Mouse (Mus musculus) MEL (cell line): ENCODE measurements around the gene Cbs. TPM values are rescaled to one million over a fixed set of nuclear protein-coding genes. Genes with fewer than 3 reads are reported as not detected.

ENCODE experiments used
- DNase-seq: peaks from one replicate; pipeline ENCODE4 v3.0.0; 2011; ENCODE audit warnings: low read depth, low spot score
- H3K27ac ChIP-seq: 2 replicates; pipeline ENCODE4 v1.5.1; 2012; ENCODE audit warnings: low read depth, mild to moderate bottlenecking, control low read depth, low read length, moderate library complexity; ENCODE audit not compliant: control insufficient read depth
- H3K27me3 ChIP-seq, 2 experiments: fragments of 150-350 bp in 1 of 2; sonication (generic) in 1 of 2; 2 replicates each; pipeline ENCODE4 v1.6.1; 2012; ENCODE audit warnings: low read length in 2 of 2, mild to moderate bottlenecking in 2 of 2, improper control_type of control experiment in 1 of 2, moderate library complexity in 1 of 2; ENCODE audit not compliant: insufficient read depth in 2 of 2, control insufficient read depth in 1 of 2
- H3K36me3 ChIP-seq, 2 experiments: 2 replicates each; pipeline ENCODE4 v1.6.1; 2012 to 2014; ENCODE audit warnings: low read length in 2 of 2, improper control_type of control experiment in 1 of 2, inconsistent platforms in 1 of 2, mild to moderate bottlenecking in 1 of 2; ENCODE audit not compliant: insufficient read depth in 2 of 2, control insufficient read depth in 1 of 2
- H3K4me1 ChIP-seq, 2 experiments: fragments of 150-350 bp in 1 of 2; sonication (generic) in 1 of 2; 2 replicates each; pipeline ENCODE4 v1.6.1; 2012; ENCODE audit warnings: low read length in 2 of 2, improper control_type of control experiment in 1 of 2, mild to moderate bottlenecking in 1 of 2; ENCODE audit not compliant: insufficient read depth in 2 of 2, control insufficient read depth in 1 of 2
- H3K4me3 ChIP-seq, 2 experiments: fragments of 150-350 bp in 1 of 2; sonication (generic) in 1 of 2; 2 replicates each; pipeline ENCODE4 v1.5.1; 2012; ENCODE audit warnings: low read depth in 2 of 2, low read length in 2 of 2, mild to moderate bottlenecking in 2 of 2, moderate library complexity in 2 of 2, control low read depth in 1 of 2, improper control_type of control experiment in 1 of 2; ENCODE audit not compliant: control insufficient read depth in 1 of 2, insufficient read depth in 1 of 2
- H3K79me2 ChIP-seq: 2 replicates; pipeline ENCODE4 v1.6.1; 2012; ENCODE audit warnings: mild to moderate bottlenecking, low read length, moderate library complexity; ENCODE audit not compliant: control insufficient read depth, poor library complexity, insufficient read depth
- H3K9ac ChIP-seq: 2 replicates; pipeline ENCODE4 v1.6.1; 2012; ENCODE audit warnings: low read depth, mild to moderate bottlenecking, control low read depth, low read length, moderate library complexity; ENCODE audit not compliant: control insufficient read depth, poor library complexity, severe bottlenecking
- H3K9me3 ChIP-seq: fragments of 150-350 bp; sonication (generic); replicated peaks from 2 replicates; pipeline ENCODE4 v1.6.1; 2012; ENCODE audit warnings: mild to moderate bottlenecking, low read length, improper control_type of control experiment, moderate library complexity; ENCODE audit not compliant: insufficient read depth
- BHLHE40 ChIP-seq: IDR thresholded peaks from 2 replicates; pipeline ENCODE4 v1.6.1; 2012; ENCODE audit warnings: low read depth, mild to moderate bottlenecking, inconsistent platforms, low read length, improper control_type of control experiment, borderline replicate concordance
- CHD2 ChIP-seq: IDR thresholded peaks from 2 replicates; pipeline ENCODE4 v1.6.1; 2011; ENCODE audit warnings: low read length, improper control_type of control experiment
- CTCF ChIP-seq, 3 experiments: IDR thresholded peaks in 2 of 3; conservative IDR thresholded peaks in 1 of 3; 2 replicates each; pipeline ENCODE4 v1.5.1; 2011 to 2012; ENCODE audit warnings: low read length in 3 of 3, low read depth in 2 of 3, mild to moderate bottlenecking in 2 of 3, improper control_type of control experiment in 1 of 3, inconsistent platforms in 1 of 3, mixed read lengths in 1 of 3, moderate library complexity in 1 of 3; ENCODE audit not compliant: control insufficient read depth in 1 of 3, insufficient read depth in 1 of 3, poor library complexity in 1 of 3, severe bottlenecking in 1 of 3
- ELF1 ChIP-seq: IDR thresholded peaks from 2 replicates; pipeline ENCODE4 v1.6.1; 2014; ENCODE audit warnings: low read depth, mild to moderate bottlenecking, inconsistent platforms, low read length, improper control_type of control experiment, moderate library complexity
- ETS1 ChIP-seq: IDR thresholded peaks from 2 replicates; pipeline ENCODE4 v1.6.1; 2012; ENCODE audit warnings: low read depth, mild to moderate bottlenecking, inconsistent platforms, low read length, improper control_type of control experiment, moderate library complexity
- GATA1 ChIP-seq: IDR thresholded peaks from 2 replicates; pipeline ENCODE4 v1.6.1; 2011; ENCODE audit warnings: low read depth, low read length, improper control_type of control experiment
- HCFC1 ChIP-seq: IDR thresholded peaks from 2 replicates; pipeline ENCODE4 v1.6.1; 2012; ENCODE audit warnings: low read depth, mild to moderate bottlenecking, inconsistent platforms, low read length, improper control_type of control experiment, moderate library complexity
- MAFK ChIP-seq: IDR thresholded peaks from 2 replicates; pipeline ENCODE4 v1.6.1; 2011; ENCODE audit warnings: low read depth, mild to moderate bottlenecking, low read length, improper control_type of control experiment, borderline replicate concordance
- MAX ChIP-seq: IDR thresholded peaks from 2 replicates; pipeline ENCODE4 v1.6.1; 2011; ENCODE audit warnings: low read length, improper control_type of control experiment
- MAZ ChIP-seq: IDR thresholded peaks from 2 replicates; pipeline ENCODE4 v1.6.1; 2012; ENCODE audit warnings: low read depth, mild to moderate bottlenecking, inconsistent platforms, low read length, improper control_type of control experiment
- MYB ChIP-seq: IDR thresholded peaks from 2 replicates; pipeline ENCODE4 v1.6.1; 2011; ENCODE audit warnings: mild to moderate bottlenecking, low read depth, low read length, improper control_type of control experiment
- MYC ChIP-seq: IDR thresholded peaks from 2 replicates; pipeline ENCODE4 v1.6.1; 2011; ENCODE audit warnings: low read depth, mild to moderate bottlenecking, low read length, improper control_type of control experiment, moderate library complexity
- NELFE ChIP-seq: IDR thresholded peaks from 2 replicates; pipeline ENCODE4 v1.6.1; 2011; ENCODE audit warnings: low read depth, low read length, improper control_type of control experiment
- POLR2A ChIP-seq, 2 experiments: IDR thresholded peaks; 2 replicates each; pipeline ENCODE4 v1.6.1; 2011 to 2012; ENCODE audit warnings: low read length in 2 of 2, mild to moderate bottlenecking in 2 of 2, control low read depth in 1 of 2, improper control_type of control experiment in 1 of 2, low read depth in 1 of 2, moderate library complexity in 1 of 2; ENCODE audit not compliant: control insufficient read depth in 1 of 2, insufficient read depth in 1 of 2, poor library complexity in 1 of 2
- POLR2AphosphoS5 ChIP-seq: IDR thresholded peaks from 2 replicates; pipeline ENCODE4 v1.6.1; 2012; ENCODE audit warnings: low read depth, borderline replicate concordance, mild to moderate bottlenecking, inconsistent platforms, low read length, moderate library complexity, mixed read lengths
- RAD21 ChIP-seq: IDR thresholded peaks from 2 replicates; pipeline ENCODE4 v1.6.1; 2011; ENCODE audit warnings: mild to moderate bottlenecking, low read depth, low read length, improper control_type of control experiment
- SMC3 ChIP-seq: IDR thresholded peaks from 2 replicates; pipeline ENCODE4 v1.6.1; 2011; ENCODE audit warnings: low read depth, low read length, improper control_type of control experiment
- TCF12 ChIP-seq: IDR thresholded peaks from 2 replicates; pipeline ENCODE4 v1.6.1; 2014; ENCODE audit warnings: low read depth, mild to moderate bottlenecking, inconsistent platforms, low read length, improper control_type of control experiment, moderate library complexity
- UBTF ChIP-seq: IDR thresholded peaks from 2 replicates; pipeline ENCODE4 v1.6.1; 2012; ENCODE audit warnings: low read depth, mild to moderate bottlenecking, inconsistent platforms, low read length, improper control_type of control experiment, moderate library complexity, borderline replicate concordance; ENCODE audit not compliant: insufficient read depth
- USF1 ChIP-seq: IDR thresholded peaks from 2 replicates; pipeline ENCODE4 v1.6.1; 2014; ENCODE audit warnings: low read depth, mild to moderate bottlenecking, inconsistent platforms, low read length, improper control_type of control experiment, moderate library complexity
- USF2 ChIP-seq, 2 experiments: IDR thresholded peaks; 2 replicates each; pipeline ENCODE4 v1.6.1; 2011 to 2012; ENCODE audit warnings: improper control_type of control experiment in 2 of 2, low read length in 2 of 2, borderline replicate concordance in 1 of 2, inconsistent platforms in 1 of 2, low read depth in 1 of 2, mild to moderate bottlenecking in 1 of 2; ENCODE audit not compliant: insufficient read depth in 1 of 2
- ZKSCAN1 ChIP-seq: IDR thresholded peaks from 2 replicates; pipeline ENCODE4 v1.6.1; 2012; ENCODE audit warnings: low read depth, mild to moderate bottlenecking, inconsistent platforms, low read length, improper control_type of control experiment, moderate library complexity
- ZMIZ1 ChIP-seq: IDR thresholded peaks from 2 replicates; pipeline ENCODE4 v1.6.1; 2012; ENCODE audit warnings: low read depth, mild to moderate bottlenecking, inconsistent platforms, low read length, improper control_type of control experiment, moderate library complexity
- ZNF384 ChIP-seq: IDR thresholded peaks from 2 replicates; pipeline ENCODE4 v1.6.1; 2012; ENCODE audit warnings: low read depth, mild to moderate bottlenecking, inconsistent platforms, low read length, improper control_type of control experiment
- polyA plus RNA-seq, 2 experiments: library from polyadenylated mRNA; stranded (reverse) in 1 of 2; unstranded in 1 of 2; fragments of >175 nt in 1 of 2; fragments of >200 nt in 1 of 2; gene quantifications; 2 replicates each; pipeline versions ENCODE4 v1.2.1 to v1.2.4; 2012; ENCODE audit warnings: low replicate concordance in 2 of 2, low read depth in 1 of 2; ENCODE audit not compliant: insufficient read length in 2 of 2, insufficient read depth in 1 of 2, missing spikeins in 1 of 2
- total RNA-seq: library from RNA; depleted of rRNA; stranded (reverse); fragments of 300-350 nt; gene quantifications from 2 replicates; pipeline ENCODE4 v1.2.3, GENCODE M21; 2012

The Cbs gene
- total and polyA plus RNA-seq, 3 experiments: 13.7 to 16.8 TPM; not detected in 1

- no peaks in the 10 kb centered on the region for H3K4me1 ChIP-seq
- H3K36me3 ChIP-seq: no peaks in the 10 kb centered on the region
- H3K4me3 ChIP-seq: no peak overlapping the region
- H3K27me3 ChIP-seq: no peaks in the 10 kb centered on the region
- H3K9me3 ChIP-seq: no peaks in the 10 kb centered on the region
- TF ChIP-seq MYB (no peak), POLR2A (IDR thresholded peaks at IDR 0.05; ENCODE audit: control insufficient read depth in 1 of 2, insufficient read depth in 1 of 2, low read depth in 1 of 2, low read length in 2 of 2, poor library complexity in 1 of 2) (no peak), MYC (no peak), RAD21 (no peak), CTCF (IDR thresholded peaks at IDR 0.05 in 2 of 3, conservative IDR thresholded peaks at IDR 0.05 in 1 of 3; ENCODE audit: control insufficient read depth in 1 of 3, insufficient read depth in 1 of 3, low read depth in 2 of 3, low read length in 3 of 3, poor library complexity in 1 of 3, severe bottlenecking in 1 of 3) (no peak), CHD2 (no peak), MAZ (no peak), MAX (no peak)
- no peaks in the 10 kb centered on the region for H3K79me2 ChIP-seq
- DNase-seq: no peak
- no peak overlapping the region for H3K9ac ChIP-seq
- no peak overlapping the region for H3K27ac ChIP-seq
These were observed 42.4 kb downstream of the Cbs start for GRCm38 (mm10) chr17:31594590-31594989.

DNA sequence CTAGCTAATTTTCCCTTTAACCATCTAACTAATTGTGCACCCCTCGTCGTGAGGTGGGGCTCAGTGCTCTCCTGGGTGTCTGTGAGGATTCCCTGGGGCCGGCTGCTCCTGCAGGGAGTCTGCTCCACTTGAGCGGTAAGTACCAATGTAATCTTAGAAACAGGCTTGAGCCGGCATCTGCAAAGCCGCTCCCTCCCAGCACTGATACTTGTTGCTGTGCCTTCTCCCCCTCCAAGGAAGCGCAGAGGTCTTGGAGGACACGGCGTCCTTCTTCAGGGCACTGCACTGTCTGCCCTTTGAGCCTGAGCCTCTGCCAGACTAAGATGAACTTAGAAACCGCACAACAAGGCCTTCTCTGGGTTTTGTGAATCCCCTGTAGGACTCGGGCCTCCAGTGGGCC, 46.2 kb downstream of the Cbs start:
- no peaks in the 10 kb centered on the region for H3K27me3 ChIP-seq
- no peak for DNase-seq
- H3K4me1 ChIP-seq: no peaks in the 10 kb centered on the region
- no peak overlapping the region for H3K27ac ChIP-seq
- H3K4me3 ChIP-seq: no peak overlapping the region
- no peak for TF ChIP-seq USF2 (IDR thresholded peaks at IDR 0.05; ENCODE audit: borderline replicate concordance in 1 of 2, insufficient read depth in 1 of 2, low read depth in 1 of 2, low read length in 2 of 2)
- TF ChIP-seq ETS1: no peak
- H3K9ac ChIP-seq: no peak overlapping the region
- H3K36me3 ChIP-seq: no peaks in the 10 kb centered on the region; a peak in 1 of 4 replicates
- no peaks in the 10 kb centered on the region for H3K9me3 ChIP-seq
- no peaks in the 10 kb centered on the region for H3K79me2 ChIP-seq

GRCm38 (mm10) chr17:31588726-31589125, 48.3 kb downstream of the Cbs start:
- Histone ChIP-seq H3K27ac (no peak overlapping the region), H3K9me3 (no peaks in the 10 kb centered on the region), H3K4me1 (no peaks in the 10 kb centered on the region), H3K27me3 (no peaks in the 10 kb centered on the region), H3K79me2 (no peaks in the 10 kb centered on the region), H3K4me3 (no peak overlapping the region), H3K36me3 (no peaks in the 10 kb centered on the region; a peak in 1 of 4 replicates), H3K9ac (no peak overlapping the region)
- no peak for TF ChIP-seq USF1
- no peak for TF ChIP-seq SMC3
- TF ChIP-seq MYB: no peak
- TF ChIP-seq ZNF384: no peak
- no peak for TF ChIP-seq USF2 (IDR thresholded peaks at IDR 0.05; ENCODE audit: borderline replicate concordance in 1 of 2, insufficient read depth in 1 of 2, low read depth in 1 of 2, low read length in 2 of 2)
- TF ChIP-seq CHD2: no peak
- TF ChIP-seq UBTF: no peak
- TF ChIP-seq POLR2AphosphoS5: no peak
- TF ChIP-seq ZKSCAN1: no peak
- TF ChIP-seq ELF1: no peak
- TF ChIP-seq BHLHE40: no peak
- no peak for TF ChIP-seq GATA1
- TF ChIP-seq HCFC1: no peak
- TF ChIP-seq ZMIZ1: no peak
- TF ChIP-seq RAD21: no peak
- TF ChIP-seq MAFK: no peak
- TF ChIP-seq TCF12: no peak
- TF ChIP-seq NELFE: no peak
- no peak for DNase-seq
